Mouse (Mus musculus) erythroblast, embryonic 14.5 days (primary cell): ENCODE data around the gene Ryr1.

Experiments
- GATA1 ChIP-seq: IDR thresholded peaks from 2 replicates; pipeline ENCODE4 v1.6.1; 2012; ENCODE audit warnings: low read length, inconsistent platforms, mixed read lengths
- TAL1 ChIP-seq: IDR thresholded peaks from 3 replicates; pipeline ENCODE4 v1.6.1; 2012; ENCODE audit warnings: low read length, inconsistent platforms, mixed read lengths

DNA sequence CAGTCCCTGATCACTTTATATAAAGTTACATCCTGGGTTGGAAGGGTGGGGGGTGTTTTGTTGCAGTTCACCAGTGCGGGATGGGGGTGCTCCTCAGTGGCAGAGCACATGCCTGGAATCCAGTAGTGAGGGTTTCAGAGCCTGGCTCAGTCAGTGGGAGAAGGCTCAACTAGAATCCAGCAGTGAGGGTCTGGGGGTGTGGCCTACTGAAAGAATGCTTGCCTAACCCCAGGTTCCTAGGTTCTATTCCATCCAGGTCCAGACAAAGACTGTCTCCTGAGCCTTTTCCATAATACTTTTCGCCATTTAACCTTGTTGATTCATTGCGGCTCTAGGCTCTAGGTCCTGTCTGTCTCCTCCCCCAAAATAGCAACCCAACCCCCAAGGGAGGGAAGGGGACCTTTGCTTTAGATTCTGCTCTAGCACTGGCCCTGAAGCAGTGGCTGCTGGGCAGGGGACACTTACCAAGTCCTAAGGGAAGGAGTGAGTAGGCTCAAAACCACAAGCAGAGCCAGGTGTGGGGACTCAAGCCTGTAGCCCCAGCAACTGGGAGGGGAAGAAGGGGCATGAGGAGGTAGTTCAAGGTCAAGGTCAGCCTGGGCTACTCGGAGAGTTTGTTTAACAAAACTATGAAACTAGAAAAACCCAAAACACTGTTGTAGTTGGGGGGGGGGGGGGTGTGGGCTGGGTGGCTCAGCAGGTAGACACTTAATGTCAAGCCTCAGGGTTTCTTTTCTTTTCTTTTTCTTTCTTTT lies 158.1 kb downstream of the Ryr1 start:
- TF ChIP-seq TAL1 = no peak
- TF ChIP-seq GATA1 = no peak
